Mouse (Mus musculus) cerebellum, adult 9-10 months (tissue): ENCODE data around the gene Pfn1.
A peak's percentile ranks its signal among the peaks of the same experiment; 100 is the strongest.

Source experiments
- DNase-seq: peaks from one replicate; pipeline ENCODE4 v3.0.0; 2022

The Pfn1 gene

DNA sequence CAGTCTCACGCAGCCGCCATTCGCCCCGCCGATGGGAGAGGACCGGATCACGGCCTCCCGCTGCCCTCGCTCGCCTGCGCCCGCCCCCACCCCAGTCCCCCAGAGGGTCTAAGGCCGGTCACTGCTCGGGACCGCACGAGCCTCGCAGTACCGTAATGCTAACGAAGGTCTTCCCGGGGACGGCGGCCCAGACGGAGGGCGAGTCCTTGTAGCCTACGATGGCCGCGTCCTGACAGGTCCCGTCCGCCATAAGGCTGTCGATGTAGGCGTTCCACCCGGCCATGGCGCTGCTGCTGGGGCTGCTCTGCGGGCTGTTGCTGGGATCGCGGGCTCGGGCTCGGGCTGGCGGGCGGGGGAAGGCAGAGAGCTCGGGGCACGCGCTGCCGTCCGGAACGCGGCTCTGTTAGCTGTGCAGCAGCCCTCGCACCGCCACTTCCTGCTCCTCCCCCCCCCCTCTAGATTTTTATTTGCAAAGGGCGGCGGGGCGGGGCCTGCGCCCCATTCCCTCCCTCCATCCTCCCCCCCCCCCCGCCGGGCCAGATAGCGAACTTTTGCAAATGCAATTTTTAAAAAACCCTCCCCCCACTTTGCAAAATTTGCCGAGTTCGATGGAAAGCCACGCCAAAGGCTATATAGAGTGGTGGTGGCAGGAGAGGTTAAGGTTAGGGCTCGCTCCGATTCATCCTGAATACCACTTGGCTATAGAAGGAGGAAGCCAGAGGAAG is at the start of gene Pfn1:
TSS of gene Pfn1 (minus strand) at position 447 of the 725 bp plus-strand sequence.
- peak; percentile 76 for DNase-seq

GRCm38 (mm10) chr11:70702781-70703180 is 48.3 kb upstream of the Pfn1 start:
- no peak for DNase-seq

- no peak for DNase-seq
These were observed 47.7 kb upstream of the Pfn1 start for GRCm38 (mm10) chr11:70701984-70702733.

DNA sequence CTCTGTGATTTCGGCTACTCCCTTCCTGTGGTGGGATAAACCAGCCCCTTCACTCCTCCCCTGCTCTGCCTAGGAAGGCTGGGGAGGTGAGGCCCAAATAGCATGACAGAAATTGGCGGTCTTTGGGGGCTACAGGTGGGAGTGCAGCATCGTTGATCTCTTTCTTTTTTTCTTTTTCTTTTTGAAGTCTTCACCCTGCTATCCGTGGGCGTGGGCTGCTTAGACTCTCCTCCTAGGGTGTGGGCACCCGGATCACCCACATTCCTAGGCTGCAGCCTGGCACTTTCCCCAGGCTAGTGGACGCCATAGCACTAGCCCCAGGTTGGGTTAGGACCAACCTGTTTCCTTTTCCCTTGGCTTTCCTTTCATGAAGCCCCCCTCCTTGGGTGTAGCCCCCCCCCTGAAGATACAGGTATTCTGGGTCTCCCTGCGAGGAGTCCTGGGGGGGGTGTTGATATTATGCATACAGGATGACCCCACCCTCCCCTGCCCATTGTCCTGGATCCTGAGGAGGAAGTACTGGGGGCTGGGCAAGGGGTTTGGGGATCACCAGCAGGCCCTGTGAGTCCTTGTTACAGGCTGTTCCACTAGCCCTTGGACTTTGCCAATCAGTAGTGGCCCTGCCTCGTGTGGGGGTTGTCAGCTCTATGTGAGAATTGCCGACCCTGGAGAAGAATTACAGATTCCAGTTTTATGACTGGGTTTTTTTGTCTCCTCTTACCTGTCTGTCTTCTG is 46.9 kb upstream of the Pfn1 start:
- DNase-seq, result no peak

GRCm38 (mm10) chr11:70700613-70701012 is 46.2 kb upstream of the Pfn1 start:
- DNase-seq, result peak; percentile 76

GRCm38 (mm10) chr11:70699722-70700556 is 45.5 kb upstream of the Pfn1 start, which contains the start of the genes Inca1 and Kif1c:
TSS of gene Inca1 (minus strand) at chr11:70700155.
TSS of gene Kif1c (plus strand) at chr11:70700548.
- peak; percentile 96 for DNase-seq

- no peak for DNase-seq
These were observed 44.6 kb upstream of the Pfn1 start for GRCm38 (mm10) chr11:70699051-70699450.

- DNase-seq, result no peak
These were observed 42.9 kb upstream of the Pfn1 start for GRCm38 (mm10) chr11:70697376-70697775.

- no peak for DNase-seq
These were observed 39.1 kb upstream of the Pfn1 start for GRCm38 (mm10) chr11:70693504-70693903.

GRCm38 (mm10) chr11:70689578-70689977 is 35.1 kb upstream of the Pfn1 start:
- peak; percentile 45 for DNase-seq

- DNase-seq, result peak; percentile 55
These were observed 33.9 kb upstream of the Pfn1 start for GRCm38 (mm10) chr11:70688372-70688771.

DNA sequence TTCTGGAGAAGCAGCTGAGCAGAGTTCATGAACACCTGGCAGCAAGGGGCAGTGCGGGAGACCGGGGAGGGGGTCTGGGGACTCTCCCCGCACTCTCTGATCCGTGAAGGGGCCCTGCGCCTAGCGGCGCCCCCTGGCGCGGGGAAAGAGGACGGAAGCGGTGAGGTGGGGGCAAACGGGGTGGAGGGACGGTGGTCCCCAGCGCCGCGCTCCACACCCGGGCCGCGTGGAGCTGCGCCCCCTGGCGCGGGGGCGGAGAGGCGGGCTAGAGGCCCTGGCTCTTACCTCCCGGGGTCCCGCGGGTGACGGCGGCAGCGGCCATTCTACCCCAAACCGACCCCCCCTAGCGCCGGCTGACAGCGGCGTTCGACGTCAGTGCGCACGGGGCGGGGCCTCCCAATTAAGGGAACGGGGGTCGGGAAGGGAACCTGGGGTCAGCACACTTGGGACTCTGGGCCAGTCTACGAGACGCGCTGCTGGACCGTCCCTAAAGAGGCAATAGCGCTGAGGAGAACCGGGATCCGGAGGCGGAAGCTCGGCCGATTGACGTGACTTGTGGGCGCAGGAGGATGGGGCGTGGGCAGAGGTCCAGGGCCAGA is 33.3 kb upstream of the Pfn1 start, which contains the start of gene Camta2:
TSS of gene Camta2 (minus strand) at position 505 of the 599 bp plus-strand sequence.
- DNase-seq, result peak; percentile 88

DNA sequence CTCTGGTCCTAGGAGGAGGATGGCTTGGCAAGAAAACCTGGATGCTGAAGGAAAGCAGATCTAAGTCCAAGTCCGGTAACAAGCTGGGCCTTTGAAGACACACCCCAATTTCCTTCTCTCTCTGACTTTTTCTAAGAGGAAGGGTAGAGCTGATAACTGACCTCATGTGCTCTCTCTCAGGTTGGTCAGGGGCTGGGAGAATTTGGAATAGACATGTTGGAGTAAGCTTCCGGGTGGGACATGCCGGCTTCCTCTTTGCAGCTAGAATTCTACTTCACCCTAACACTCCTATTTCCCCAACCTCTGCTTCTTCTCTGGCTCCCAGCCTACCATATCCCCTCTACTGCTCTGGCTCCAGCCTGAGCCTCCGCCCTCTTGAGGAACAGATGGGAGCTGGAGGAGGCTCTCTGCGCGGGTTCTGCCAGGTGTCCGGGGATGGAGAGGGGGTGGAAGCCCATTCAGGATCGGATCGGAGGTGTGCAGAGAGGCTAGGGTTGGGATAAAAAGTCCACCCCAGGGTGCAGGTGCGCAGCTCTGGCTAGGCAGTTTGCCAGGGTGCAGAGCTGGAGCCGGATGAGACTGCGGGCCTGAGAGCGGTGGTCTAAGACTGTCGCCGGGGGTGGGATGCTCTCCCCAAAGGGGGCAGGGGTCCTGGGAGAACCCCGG is 32.6 kb upstream of the Pfn1 start:
- DNase-seq, result peak; percentile 81

- no peak for DNase-seq
These were observed 29.2 kb upstream of the Pfn1 start for GRCm38 (mm10) chr11:70683640-70684039.

DNA sequence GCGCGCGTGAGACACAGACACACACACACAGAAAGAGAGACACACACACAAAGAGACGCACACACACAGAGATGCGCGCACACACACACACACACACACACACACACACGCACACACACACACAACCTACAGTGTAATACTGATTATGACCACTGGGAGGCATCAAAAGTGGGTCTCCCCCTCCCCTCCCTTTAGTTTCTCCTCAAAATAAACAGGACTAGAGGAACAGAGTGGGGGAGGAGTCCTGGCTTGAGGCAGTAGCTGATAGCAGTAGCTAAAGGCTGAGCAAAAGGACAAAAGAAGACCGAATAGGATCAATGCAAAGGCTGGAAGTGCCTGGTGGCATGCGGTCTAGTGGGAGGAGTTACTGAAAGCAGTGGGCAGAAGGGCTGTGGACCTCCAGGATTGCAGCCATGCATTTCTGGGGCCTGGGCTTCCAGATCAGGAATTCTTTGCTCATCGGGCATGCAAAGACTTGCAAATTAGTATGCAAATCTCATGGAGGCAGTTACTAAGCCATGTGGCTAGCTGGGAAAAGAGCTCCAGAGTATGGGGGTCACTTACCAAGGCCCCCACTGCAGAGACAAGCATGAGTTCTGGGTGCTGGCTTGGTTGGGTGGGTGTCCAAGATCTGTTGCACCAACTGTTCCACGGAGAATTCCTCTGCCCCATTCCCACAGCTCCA is 27.6 kb upstream of the Pfn1 start:
- DNase-seq, result peak; percentile 66

DNA sequence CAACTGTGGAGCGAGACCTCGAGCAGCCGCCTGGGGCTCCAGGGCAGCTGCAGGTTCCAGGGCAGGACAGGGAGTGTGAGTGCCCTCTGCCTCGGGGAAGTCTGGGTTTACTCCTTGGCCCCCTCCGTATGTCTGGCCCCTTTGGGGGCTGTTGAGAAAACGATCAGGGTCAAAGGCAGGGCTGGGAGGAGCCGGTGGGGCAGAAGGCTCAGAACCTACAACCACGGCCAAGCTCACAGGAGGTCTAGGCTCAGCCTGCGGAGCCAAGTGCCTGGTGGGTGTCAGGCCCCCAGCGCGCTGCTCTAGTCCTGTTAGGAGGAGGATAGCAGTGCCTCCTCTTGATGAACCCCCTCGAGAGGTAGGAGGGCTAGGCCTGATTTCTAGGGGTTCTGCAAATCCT is 26.7 kb upstream of the Pfn1 start:
- DNase-seq, result no peak

DNA sequence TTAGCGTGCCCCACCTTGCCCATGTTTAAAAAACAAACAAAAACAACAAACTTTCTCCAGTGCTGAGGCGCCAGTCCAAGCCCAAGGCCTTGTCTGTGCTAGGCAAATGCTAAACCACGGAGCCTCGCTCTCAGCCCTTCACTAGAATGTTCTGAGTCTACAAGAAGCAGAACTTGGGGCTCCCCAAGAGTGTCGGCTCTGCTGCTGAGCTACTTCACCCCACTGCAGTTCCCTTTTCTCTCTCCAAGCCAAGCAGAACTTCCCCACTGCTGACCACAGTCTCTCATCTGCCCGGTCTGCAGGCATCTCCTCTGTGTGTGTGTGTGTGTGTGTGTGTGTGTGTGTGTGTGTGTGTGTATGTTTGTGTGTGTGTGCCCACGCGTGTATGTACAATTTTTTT is 25.4 kb upstream of the Pfn1 start:
- no peak for DNase-seq

DNA sequence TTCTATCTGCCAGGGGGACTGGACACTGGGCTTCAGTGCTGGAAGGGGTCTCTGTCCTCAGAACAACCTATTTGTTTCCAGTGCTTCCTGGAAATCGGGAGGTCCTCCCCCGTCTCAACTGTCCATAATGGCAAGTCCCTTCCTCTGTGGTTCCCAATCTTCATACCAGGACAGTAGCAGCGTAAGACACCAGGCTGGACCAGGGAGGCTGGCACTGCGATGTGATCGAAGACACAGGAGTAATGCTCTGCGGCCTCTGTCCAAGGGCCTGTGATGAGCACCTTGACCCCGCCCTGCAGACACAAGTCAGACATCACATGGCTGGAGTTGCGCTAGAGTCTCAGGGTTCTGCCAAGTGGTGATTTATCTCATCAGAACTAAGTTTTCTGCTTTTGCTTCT is 24.9 kb upstream of the Pfn1 start:
- no peak for DNase-seq

- DNase-seq, result no peak
These were observed 24.1 kb upstream of the Pfn1 start for GRCm38 (mm10) chr11:70678576-70678975.

GRCm38 (mm10) chr11:70678092-70678491 is 23.6 kb upstream of the Pfn1 start:
- no peak for DNase-seq

DNA sequence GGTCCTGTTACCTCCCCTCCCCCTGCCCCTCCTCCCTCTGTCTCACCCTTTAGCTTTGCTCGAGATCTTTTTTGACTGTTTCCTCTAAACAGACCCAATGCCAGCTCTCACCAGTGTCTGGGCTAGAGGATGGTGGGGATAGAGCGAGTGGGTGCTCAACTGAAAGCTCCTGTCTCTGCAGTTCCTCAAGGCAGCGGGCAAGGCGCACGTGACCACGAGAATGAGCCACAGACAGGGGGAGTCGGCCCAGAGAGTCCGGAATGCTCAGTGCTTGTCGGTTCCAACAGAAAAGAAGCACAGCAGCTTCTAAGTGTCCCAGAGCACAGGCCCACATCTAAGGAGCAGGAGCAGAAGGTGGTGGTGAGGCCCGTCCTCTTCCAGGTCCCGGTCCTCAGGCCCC is 20.1 kb upstream of the Pfn1 start:
- DNase-seq, result no peak
